Mouse (Mus musculus): ENCODE data around the gene Gtf3c5. TPM values are rescaled to one million over a fixed set of nuclear protein-coding genes. Genes with fewer than 3 reads are reported as not detected.

Gene Gtf3c5
- polyA plus RNA-seq, 2 experiments from 2014 or later = 18.5 to 27.0 TPM

- no peak for ATAC-seq
Observed at GRCm38 (mm10) chr2:28533901-28534435, 49.6 kb downstream of the Gtf3c5 start.

- ATAC-seq = peak; percentile 91
Observed at GRCm38 (mm10) chr2:28532938-28533771, 50.4 kb downstream of the Gtf3c5 start.

GRCm38 (mm10) chr2:28530311-28530710, 53.2 kb downstream of the Gtf3c5 start:
- ATAC-seq = no peak

- no peak for ATAC-seq
Observed at GRCm38 (mm10) chr2:28529856-28530255, 53.7 kb downstream of the Gtf3c5 start.

- no peak for ATAC-seq
Observed at GRCm38 (mm10) chr2:28528354-28528730, 55.2 kb downstream of the Gtf3c5 start.

- no peak for ATAC-seq
Observed at GRCm38 (mm10) chr2:28527436-28528353, 55.9 kb downstream of the Gtf3c5 start.

- peak; percentile 63 for ATAC-seq
Observed at GRCm38 (mm10) chr2:28525943-28526876, 57.3 kb downstream of the Gtf3c5 start.

- ATAC-seq = peak; percentile 78
Observed at GRCm38 (mm10) chr2:28525219-28525942, 58.2 kb downstream of the Gtf3c5 start.

GRCm38 (mm10) chr2:28524406-28524805, 59.1 kb downstream of the Gtf3c5 start:
- ATAC-seq = no peak

- no peak for ATAC-seq
Observed at GRCm38 (mm10) chr2:28523643-28524117, 59.9 kb downstream of the Gtf3c5 start.

- ATAC-seq = no peak
Observed at GRCm38 (mm10) chr2:28522166-28522565, 61.4 kb downstream of the Gtf3c5 start.

- ATAC-seq = no peak
Observed at GRCm38 (mm10) chr2:28521571-28522151, 61.9 kb downstream of the Gtf3c5 start.

- no peak for ATAC-seq
Observed at GRCm38 (mm10) chr2:28520581-28520980, 63.0 kb downstream of the Gtf3c5 start.

GRCm38 (mm10) chr2:28518231-28518630, 65.3 kb downstream of the Gtf3c5 start:
- ATAC-seq = peak; percentile 80

- ATAC-seq = peak; percentile 63
Observed at GRCm38 (mm10) chr2:28517206-28517909, 66.2 kb downstream of the Gtf3c5 start.

Other genes with a start within 250 kb of the Gtf3c5 start
- gene Ppp1r26, start 137.0 kb downstream of the Gtf3c5 start, polyA plus RNA-seq (2017; shearing (Covaris generic)) = not detected
- gene 1700007K13Rik, start 117.4 kb downstream of the Gtf3c5 start, polyA plus RNA-seq (2017; shearing (Covaris generic)) = not detected
- gene Mrps2, start 115.7 kb downstream of the Gtf3c5 start, polyA plus RNA-seq (2017; shearing (Covaris generic)) = 10 to 100 TPM; 19.5 to 24.0 TPM
- not detected for gene Gbgt1, start 86.9 kb downstream of the Gtf3c5 start, polyA plus RNA-seq (2017; shearing (Covaris generic))
- not detected for gene Gm10134, start 77.7 kb downstream of the Gtf3c5 start, polyA plus RNA-seq (2017; shearing (Covaris generic))
- gene Ralgds, start 70.6 kb downstream of the Gtf3c5 start, polyA plus RNA-seq (2017; shearing (Covaris generic)) = 1 to 10 TPM; 4.3 to 8.8 TPM
- not detected for gene Cel, start 20.3 kb downstream of the Gtf3c5 start, polyA plus RNA-seq (2017; shearing (Covaris generic))
- not detected for gene Gfi1b, start 38.2 kb upstream of the Gtf3c5 start, polyA plus RNA-seq (2017; shearing (Covaris generic))
- 10 to 100 TPM; 15.9 to 33.3 TPM for gene Tsc1, start 57.5 kb upstream of the Gtf3c5 start, polyA plus RNA-seq (2017; shearing (Covaris generic))
- not detected for gene Spaca9, start 116.0 kb upstream of the Gtf3c5 start, polyA plus RNA-seq (2017; shearing (Covaris generic))
- not detected for gene Ak8, start 116.4 kb upstream of the Gtf3c5 start, polyA plus RNA-seq (2017; shearing (Covaris generic))

All from CD4-positive, CD25-positive, alpha-beta regulatory T cell, adult 4 months (primary cell).